Mouse (Mus musculus): Measurements from ENCODE around the gene Lrrc32.

Gene Lrrc32

DNA sequence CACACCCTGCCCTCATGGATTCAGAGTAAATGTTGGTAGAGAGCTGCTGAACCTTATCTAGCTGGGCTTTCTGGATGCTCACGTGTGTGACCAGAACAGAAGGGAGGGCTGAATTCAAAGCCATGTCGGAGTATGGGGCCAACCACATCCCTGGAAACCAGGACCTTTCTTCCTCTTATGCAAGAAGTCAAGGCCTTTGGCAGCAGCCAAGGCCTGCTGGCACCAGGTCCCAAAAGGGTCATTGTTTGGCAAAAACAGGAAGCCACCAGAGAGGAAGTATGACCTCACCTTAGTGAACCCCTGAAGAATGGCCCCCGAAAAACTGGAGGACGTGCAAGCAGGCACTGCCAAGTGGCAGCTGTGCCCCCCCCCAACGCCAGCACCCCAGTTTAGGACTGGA lies 33.5 kb downstream of the Lrrc32 start:
- DNase-seq, result no peak

DNA sequence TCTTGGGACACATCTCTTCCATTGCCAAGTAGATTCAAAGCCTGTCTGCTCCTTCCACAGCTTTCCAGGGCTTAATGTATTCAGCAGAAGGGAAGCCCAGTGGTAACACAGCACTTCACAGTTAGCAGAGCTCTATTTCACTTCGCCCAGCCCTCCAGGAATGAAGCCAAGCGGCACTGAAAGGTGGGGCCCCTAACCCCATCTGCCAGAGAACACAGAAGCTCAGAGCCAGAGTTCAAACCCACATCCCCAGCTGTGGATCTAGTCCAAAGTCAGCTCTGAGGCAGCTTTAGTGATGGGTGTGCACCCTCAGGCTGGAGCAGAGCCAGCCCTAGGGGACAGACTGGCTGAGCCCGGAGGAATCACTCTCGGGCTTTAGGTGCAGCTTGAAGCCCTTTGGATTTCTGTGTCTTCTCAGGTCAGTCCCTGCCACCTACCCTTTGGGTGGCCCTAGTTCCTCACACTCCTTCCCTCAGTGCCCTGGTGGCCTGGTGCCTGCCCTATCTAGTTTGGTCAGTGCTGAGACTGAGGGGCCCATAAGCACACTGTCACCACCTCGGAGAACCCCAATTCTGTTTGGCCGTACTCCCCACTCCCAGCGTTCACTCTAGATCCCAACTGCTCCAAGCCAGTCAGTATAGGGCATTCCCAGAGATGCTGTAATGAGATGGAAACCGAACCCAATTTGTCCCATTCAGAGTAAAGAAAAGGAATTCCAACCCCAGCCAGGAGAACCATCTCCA lies 34.2 kb downstream of the Lrrc32 start:
- DNase-seq, result peak; percentile 30 to 52

DNA sequence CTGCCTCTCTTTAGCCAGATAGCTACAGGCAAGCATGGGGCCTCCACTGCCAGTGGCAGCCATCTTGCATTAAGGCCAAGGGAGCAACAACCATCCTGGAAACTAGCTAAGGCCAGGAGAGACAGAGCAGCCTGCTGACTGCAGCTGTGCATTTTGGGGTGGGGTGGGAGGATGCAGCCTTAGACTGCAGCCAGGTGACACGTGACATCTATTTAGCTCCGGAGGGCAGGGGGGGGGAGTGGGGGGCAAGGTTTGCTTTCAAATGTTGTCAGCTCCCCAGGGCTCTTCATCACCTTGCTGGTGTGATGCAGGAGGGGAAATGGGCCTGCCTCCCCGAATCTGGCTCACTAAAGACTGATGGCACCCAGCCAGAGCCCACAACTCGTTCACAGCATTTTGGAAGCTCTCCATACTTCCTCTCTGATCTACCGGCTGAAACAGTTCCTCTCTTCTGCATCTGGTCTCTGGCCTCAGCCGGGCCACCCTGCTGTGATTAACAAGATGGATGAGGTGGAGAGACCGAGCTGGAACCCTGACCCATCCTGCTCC lies 34.8 kb downstream of the Lrrc32 start:
- peak; percentile 30 to 45 for DNase-seq

DNA sequence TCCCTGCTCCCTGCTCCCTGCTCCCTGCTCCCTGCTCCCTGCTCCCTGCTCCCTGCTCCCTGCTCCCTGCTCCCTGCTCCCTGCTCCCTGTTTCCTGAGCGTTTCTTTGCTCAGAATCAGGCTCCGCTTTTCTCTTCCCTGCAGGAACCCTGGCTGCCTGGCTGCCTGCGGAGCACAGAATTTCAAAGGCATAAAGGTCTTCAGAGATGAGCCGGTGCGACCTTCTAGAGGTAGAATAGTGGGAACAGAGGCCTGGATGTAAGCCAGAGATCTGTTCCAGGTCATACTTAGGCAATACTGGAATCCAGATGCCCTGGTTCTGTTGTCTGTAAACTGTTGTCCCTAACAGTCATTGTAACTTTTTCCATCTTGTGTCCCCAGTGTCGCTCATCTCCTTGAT lies 35.3 kb downstream of the Lrrc32 start:
- no peak for DNase-seq

DNA sequence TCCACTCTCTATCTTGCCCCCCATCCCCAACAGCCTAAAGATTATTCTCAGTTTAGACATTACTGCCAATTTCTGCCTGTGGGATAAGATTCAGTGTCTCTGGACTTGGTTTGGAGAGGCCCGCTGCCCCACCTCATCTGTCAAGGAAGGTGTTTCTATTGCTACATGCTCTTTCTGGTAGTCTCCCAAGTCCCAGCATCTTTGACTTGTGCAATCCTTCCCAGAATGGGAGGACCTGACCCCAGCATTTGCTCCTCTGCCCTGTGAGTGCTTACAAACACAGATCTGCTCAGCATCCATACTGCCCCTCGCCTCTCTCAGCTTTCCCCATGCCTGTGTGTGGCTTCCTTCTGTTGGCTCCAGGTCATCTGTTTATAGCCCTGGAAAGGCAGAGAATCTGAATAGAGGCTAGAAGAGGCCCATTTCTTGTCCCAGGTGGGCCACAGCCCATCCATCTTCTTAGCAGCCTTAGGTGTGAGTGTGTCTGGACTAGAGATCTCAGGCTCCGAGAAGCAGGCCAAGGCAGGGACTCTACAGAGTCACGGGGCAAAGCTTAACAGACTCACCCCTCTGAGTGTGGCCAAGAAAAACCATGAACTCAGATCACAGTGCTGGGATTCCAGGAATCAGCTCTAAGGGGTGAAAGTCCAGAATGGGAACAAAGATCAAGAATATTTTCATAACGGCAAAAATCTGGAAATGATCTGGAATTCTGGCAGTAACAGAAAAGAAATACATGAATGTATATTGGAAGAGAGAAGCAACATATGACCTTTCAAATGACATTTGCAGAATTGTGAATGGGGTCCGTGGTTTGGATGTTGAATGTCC lies 36.0 kb downstream of the Lrrc32 start:
- no peak for DNase-seq

DNA sequence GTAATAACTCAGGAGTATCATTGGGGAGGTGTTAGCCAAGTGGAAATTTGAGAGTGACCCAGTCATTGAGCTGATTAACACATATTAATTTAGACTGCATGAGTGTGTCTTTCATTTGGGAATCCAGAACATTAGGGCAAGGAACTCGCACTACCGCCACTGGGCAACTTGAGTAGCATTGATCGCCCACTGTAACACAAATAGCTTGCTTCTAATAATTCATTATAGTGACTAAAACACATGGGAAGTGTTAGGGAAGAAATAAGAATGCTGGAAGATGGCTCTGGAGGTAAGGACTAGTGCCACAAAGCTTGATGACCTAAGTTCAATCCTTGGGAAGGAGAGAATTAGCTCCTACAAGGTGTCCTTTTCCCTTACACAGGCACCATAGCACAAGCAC lies 38.0 kb downstream of the Lrrc32 start:
- DNase-seq, result no peak

DNA sequence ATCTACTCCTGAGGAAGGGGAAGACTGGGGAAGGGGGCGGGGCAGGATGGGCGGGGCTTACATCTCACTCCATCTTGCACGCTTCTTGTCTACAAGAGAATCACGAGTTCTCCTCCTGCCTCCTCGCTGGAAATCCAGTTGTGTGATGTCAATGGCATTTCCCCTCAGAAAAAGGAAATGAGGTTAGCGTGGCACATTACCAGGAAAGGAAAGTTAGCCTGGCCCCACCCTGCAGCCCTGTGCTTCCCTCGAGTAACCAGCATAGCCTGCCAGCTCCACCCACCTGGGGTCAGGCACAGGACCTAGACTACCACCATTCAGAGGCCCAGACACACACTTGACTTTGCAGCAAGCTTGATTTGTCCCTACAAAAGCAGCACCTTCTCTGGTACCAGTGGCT lies 42.5 kb downstream of the Lrrc32 start:
- DNase-seq, result no peak

DNA sequence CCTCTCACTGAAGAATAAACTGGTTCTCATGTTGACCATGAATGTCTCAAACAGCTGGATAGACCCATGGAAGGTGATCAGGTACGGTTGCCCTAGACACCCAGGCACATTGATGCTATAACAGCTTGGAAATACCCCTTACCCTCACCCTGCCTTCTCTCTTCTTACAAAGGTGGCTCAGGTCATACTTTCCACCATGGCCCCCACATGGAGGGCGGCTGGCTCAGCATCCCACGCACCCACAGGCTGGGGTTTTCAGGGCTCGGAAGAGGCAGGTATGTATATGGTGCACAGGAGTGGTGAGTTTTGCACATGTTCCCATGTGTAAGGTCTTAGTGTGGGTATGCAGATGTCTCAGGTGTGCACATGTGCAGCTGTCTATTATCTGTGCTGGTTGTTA lies 43.9 kb downstream of the Lrrc32 start:
- DNase-seq, result no peak

DNA sequence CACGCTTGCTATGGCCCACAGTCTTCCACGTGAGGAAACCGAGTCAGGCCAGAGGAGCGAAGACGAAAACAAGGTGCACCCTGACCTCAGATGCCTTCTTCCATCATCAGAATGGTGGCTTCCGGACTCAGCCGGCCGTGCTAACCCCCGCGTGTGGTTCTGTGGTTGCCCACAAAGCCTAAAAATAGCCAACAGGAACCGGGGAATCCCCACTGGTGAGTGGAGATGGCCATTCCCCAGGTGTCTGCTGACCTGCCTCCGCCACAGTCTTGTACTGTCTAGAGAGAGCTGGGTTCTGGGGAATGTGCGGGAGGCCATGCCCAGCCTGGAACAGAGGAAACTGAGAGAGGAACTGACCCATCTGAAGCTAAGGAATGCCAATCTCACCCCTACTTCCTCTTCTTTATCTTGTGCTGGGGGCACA lies 45.4 kb downstream of the Lrrc32 start:
- DNase-seq, result peak; percentile 36 to 63

DNA sequence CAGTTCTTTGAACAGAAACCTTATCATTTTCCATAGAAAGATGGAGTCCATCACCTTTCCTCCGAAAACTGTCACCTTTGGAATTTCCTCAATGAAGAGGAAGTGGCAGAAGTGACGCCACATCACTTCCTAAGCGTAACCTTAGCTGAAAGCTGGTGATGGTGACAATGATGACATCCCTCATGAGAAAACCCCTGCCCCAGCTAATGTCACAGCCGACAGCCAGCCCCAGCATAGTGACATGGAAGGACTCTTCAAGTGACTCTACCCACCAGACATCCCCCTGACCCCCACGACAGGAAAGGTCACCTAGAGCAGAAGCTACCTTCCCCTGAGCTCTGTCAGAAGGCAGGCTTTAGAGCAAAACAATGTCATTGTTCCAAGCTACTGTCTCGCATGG lies 46.1 kb downstream of the Lrrc32 start:
- DNase-seq, result no peak

DNA sequence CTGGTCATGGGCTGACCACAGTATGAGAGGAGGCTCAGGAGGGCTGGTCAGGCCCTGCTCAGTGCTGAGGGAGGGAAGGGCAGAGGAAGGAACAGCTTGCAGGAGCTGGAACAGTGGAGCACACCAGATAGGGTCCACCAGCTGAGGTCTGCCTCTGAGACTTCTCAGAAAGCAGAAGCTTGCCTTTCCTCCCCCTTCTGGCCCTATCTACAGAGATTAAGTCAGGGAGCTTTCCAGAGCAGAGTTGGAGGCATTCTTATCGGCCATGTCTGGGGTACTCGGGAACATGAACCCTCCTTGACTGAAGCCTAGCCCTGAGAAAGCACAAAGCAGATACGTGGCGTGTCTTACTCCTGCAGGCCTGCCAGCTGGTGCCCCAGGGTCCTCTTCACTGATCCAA lies 46.8 kb downstream of the Lrrc32 start:
- DNase-seq, result no peak

DNA sequence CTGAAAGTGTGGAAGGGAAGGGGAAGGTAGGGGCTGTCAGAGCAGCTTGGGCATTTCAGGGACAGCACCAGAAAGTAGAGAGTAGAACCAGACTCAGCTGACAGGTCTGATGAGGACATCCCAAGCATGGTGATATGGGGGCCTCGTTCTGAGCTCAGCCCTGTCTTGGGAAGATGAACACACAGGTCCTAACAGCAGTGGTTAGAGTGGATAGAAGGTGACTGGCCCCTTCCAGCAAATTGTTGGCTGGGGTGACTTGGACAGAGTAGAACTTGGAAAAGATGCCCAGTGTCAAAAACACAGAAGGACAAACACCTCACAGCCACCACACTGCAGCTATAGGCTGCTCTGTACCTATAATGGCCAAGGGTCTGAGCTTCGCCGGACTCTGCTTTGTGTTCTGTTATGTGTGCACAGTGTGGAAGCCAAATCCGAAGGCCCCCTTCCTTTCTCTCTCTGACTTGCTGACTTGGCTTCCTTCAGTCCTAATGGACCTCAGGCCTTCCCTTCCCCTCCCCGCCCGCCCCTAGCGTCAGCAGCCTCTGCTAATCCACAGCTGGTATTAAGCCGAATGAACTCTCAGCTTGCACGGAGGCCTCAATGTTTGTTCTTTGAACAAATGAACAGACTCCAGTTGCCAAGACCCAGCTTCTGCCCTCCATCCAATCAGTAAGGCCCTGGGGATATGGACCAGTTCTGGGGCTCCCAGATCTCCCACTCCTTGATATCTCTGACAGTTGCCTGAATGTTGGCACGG lies 48.3 kb downstream of the Lrrc32 start:
- no peak for DNase-seq

DNA sequence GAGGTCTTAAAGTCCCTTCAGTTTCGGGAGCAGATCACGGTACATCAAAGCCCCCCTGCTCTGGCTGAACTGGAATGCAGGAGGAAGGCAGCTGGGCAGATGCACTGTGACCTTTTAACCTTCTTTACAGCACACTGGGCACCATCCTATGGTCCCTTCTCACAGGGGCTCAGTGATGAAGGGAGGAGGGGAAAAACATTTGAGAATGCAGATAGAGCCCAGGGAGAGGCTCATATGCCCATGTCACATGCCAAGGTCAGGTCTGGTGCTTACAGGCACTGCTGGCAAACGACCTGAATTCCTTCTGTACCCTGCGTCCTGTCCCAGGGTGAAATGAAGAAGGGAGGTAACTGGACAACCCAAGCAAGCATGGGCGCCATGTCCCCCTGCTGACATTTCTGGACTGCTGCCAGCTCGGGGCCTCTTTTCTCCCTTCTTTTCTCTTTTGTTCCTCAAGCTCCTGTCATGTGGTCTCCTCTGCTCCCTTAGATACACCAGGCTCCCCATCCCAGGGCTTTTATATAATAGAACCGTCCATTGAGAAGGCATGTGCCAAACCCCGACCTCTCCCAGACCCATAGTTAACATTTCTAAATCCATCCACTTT lies 49.0 kb downstream of the Lrrc32 start:
- DNase-seq, result no peak

DNA sequence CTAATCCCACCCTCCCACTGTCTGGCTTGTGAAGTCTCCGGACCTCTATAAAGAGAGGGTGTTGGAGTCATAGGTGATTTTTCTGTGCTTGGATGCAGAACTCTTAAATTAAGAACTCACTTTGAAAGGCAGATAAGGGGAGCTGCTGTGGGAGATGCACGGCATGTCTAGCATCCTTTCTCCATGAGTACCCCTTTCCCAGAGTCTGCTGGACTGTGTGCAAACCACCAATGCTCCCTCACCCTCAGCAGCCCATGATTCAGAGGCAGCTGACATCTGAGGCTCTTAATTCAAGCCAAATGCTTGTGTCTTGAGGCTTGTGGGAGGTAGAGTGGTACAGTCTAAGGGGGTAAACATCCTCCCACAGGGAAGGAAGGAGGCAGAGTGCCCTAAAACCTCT lies 51.8 kb downstream of the Lrrc32 start:
- no peak for DNase-seq

DNA sequence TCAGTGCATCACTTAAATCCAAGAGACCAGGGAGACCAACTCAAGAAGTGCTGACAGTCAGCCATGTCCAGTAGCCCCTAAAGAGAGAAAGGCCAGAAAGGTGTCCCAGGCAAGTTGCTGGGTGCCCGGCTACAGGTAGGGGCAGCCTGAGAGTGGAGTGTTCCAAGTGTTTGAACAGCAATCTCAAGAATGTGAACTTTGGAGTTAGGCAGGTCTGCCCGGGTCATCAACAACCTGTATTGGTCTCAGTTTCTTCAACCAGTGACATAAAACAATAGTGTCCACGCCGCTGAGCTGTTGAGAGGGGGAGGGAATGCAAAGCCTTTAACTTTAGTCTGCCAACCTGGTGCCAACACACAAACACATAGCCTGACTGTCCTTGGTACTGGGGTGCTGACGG lies 52.5 kb downstream of the Lrrc32 start:
- no peak for DNase-seq

DNA sequence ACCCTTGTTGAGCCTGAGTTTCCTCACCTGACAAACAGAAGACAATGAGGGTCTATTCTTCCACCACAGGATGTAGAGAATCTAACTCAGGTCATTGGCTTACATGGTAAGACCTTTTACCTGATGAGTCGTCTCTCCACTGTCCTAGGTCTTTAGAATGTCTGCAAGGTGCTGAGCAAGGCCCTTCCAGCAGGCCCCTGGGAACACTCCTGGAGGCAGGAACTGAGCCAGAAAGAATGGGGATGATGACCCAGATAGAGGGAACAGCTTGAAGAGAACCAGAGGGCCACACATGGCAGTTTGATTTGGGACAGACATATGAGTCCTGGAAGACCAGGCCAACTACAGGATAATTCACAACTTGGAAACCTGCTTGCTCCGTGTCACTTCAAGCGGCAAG lies 53.2 kb downstream of the Lrrc32 start:
- no peak for DNase-seq

DNA sequence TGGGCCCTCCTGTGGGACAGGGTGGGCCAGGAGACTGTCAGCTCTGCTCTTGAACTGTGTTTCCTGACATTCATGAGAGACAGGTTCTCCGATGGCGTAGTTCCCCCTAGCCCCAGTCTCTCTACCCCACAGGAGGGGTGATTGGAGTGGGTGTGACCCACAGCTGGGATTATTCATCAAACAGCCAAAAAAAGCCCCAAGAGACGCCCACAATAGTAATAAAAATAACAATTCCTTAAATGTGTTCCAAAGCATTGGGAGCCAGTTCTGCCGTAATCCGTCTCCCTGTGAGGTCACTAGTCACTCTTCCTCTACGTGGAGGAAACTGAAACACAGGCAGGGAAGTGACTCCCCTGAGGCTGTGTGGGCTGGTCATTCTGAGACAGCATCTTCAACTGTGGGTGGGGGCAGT lies 53.7 kb downstream of the Lrrc32 start:
- DNase-seq, result no peak

DNA sequence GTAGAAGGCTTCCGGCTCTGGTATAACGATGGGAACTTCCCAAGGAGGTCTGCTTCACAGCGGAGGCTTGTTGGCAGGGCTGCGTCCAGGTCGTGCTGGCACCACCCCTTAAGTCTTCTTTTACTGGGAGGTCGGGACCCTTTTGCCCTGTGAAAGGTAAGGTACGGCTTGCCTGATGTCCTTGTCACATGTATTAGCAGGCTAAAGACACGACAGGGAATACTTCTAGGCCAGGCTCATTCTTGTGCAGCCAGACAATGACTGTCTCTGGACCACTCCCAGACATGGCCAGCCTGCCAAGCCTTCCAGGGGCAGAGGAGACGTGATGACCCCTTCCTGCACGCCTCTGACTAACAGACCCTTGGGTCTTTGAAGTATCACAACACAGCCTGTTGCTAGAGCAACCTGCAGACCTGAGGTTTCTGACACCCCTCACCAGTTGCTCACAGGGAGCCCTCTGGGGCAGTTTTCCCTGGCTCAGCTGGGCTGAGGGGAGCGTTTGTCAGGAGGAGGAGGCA lies 54.8 kb downstream of the Lrrc32 start:
- DNase-seq, result no peak

DNA sequence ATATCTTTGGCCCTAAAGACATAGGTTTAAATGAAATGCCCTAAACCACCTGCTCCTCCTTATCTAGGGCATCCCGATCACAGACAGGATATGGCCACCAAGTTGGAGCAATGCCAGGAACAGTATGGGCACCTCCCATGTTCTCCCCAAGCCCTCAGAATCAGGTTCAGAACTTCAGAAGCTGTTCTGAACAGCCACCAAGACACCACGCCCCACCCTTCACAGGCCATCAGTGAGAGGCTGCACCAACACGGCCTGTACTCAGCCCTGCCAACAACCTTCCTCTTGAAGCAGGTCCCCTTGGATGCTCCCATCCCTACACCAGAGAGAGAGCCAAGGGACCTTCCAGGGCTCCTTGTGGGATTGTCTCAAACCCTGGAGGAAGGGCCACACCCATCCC lies 55.5 kb downstream of the Lrrc32 start:
- no peak for DNase-seq

DNA sequence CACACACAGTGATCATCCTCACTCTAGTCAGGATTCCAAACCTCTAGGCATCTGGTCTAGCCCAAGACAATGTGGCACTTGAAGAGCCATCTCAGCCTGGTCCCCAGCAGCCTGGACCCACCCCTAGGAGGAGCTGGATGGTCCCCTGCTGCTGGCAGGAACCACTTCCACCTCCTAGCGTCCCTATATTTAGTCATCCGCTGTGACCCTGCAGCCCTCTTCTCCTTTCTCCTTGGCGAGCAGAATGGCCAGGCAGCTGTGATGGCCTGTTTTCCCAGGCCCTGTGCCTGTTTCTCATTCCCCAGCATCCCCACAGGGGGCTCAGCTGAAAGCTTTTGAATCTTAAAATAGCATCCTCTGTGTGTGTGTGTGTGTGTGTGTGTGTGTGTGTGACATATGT lies 59.8 kb downstream of the Lrrc32 start:
- no peak for DNase-seq

DNA sequence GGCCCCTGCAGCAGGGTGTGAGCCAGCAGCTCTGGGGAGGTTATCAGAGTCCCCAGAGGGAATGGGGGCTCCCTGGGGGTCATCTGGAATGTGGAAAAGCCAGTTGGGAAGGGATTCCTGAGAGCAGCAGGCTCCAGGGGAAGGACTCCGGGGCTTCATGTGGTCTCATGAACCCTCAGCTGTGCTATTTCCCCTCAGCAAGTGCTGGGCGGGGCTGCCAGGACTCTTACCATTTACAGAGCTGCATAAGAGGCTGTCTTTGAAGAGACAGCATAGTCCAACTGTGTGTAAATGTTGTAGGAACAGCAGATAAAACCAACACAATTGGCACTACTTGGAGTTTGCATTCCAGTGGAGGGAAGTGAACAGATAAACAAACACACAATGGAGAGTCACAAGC lies 61.5 kb downstream of the Lrrc32 start:
- DNase-seq, result no peak

DNA sequence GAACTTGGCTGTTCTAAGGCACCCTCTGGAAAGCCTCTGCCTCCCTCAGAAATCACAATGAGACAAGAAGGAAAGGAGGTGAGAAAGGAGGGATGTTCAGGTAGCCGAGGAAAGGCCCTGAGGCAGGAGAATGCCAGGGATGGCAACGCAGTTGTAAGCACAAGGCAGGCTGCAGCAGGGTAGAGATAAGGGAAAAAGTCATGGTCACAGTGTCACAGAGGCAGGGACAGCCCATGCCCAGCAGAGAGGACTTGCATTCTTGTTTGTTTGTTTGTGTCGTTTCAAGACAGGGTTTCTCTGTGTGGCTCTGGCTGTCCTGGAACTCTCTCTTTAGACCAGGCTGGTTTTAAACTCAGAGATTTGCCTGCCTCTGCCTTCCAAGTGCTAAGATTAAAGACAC lies 62.0 kb downstream of the Lrrc32 start:
- DNase-seq, result no peak
